Mouse (Mus musculus): Measurements from ENCODE around the gene 4933430I17Rik.

DNA sequence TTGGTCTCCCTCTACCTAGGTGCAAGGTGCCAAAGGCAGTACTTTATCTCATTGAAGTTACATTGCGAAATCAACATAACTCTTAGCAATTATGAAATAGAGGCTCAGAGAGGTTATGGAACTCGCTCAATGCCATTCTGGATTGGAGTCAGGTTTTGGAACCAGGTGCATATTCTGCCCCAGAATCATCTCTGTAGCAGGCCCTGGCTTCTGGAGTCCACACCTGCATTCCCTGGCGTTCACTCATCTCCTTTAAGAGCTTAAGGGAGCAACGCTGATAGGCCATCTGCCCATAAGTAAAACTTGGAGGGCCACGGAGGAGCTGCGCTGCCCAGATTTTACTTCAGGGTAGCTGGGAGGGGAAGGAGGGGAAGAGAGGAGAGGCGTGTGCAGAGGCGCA, 8.1 kb upstream of the 4933430I17Rik start:
- TF ChIP-seq CTCF (IDR thresholded peaks at IDR 0.05; ENCODE audit: low read depth, low read length), result no peak
- no peak for TF ChIP-seq GATA2 (IDR thresholded peaks at IDR 0.05; ENCODE audit: borderline replicate concordance, low read depth, low read length)
- TF ChIP-seq GATA1 (IDR thresholded peaks at IDR 0.05; ENCODE audit: borderline replicate concordance, low read length), result no peak
- no peak for TF ChIP-seq POLR2AphosphoS5 (IDR thresholded peaks at IDR 0.05; ENCODE audit: insufficient replicate concordance, low read depth, low read length)
